Mouse (Mus musculus) limb, embryonic 12.5 days (tissue): ENCODE results near the gene Gldc. TPM values are rescaled to one million over a fixed set of nuclear protein-coding genes. Genes with fewer than 3 reads are reported as not detected.
A peak's percentile ranks its signal among the peaks of the same experiment; 100 is the strongest.
"Not testable (repeated sequence)": the region's sequence is repeated elsewhere in the genome, so short reads cannot be mapped to it uniquely, and the experiment has no call there.

Experiments
- ATAC-seq: fragments of 200-750 bp; cut with Nextera tagmentation; 2 replicates; pipeline ENCODE4 v1.8.0; 2017; ENCODE audit warnings: low read depth, moderate TSS enrichment; ENCODE audit not compliant: insufficient number of reproducible peaks, insufficient read depth, low FRiP score, low TSS enrichment
- H3K27ac ChIP-seq: fragments of 300-500 bp; sonication (generic); 2 replicates; pipeline ENCODE4 v1.5.1; 2016; ENCODE audit warnings: mild to moderate bottlenecking, moderate library complexity
- H3K27me3 ChIP-seq: fragments of 300-500 bp; sonication (generic); 2 replicates; pipeline ENCODE4 v1.6.1; 2016; ENCODE audit warnings: mild to moderate bottlenecking, moderate library complexity
- H3K36me3 ChIP-seq: fragments of 300-500 bp; sonication (generic); 2 replicates; pipeline ENCODE4 v1.6.1; 2016; ENCODE audit warnings: mild to moderate bottlenecking, moderate library complexity
- H3K4me1 ChIP-seq: fragments of 300-500 bp; sonication (generic); replicated peaks from 2 replicates; pipeline ENCODE4 v1.6.1; 2016
- H3K4me2 ChIP-seq: fragments of 300-500 bp; sonication (generic); 2 replicates; pipeline ENCODE4 v1.6.1; 2016; ENCODE audit warnings: mild to moderate bottlenecking, moderate library complexity
- H3K4me3 ChIP-seq: fragments of 300-500 bp; sonication (generic); replicated peaks from 2 replicates; pipeline ENCODE4 v1.5.1; 2016; ENCODE audit warnings: mild to moderate bottlenecking
- H3K9ac ChIP-seq: fragments of 300-500 bp; sonication (generic); replicated peaks from 2 replicates; pipeline ENCODE4 v1.6.1; 2016; ENCODE audit warnings: mild to moderate bottlenecking, moderate library complexity
- H3K9me3 ChIP-seq: fragments of 300-500 bp; sonication (generic); 2 replicates; pipeline ENCODE4 v1.6.1; 2016; ENCODE audit warnings: mild to moderate bottlenecking, moderate library complexity
- WGBS: fragments of 180-500 bp; shearing (Covaris S2); methylation state at CpG from one replicate; pipeline ENCODE4 v1.1.7; 2016; 5-methylcytosine and 5-hydroxymethylcytosine counted together
- polyA plus RNA-seq: library from polyadenylated mRNA; unstranded; fragments of >200 nt; fragmentation: Nextera tagmentation; extraction: Ambion mirVana; gene quantifications from 2 replicates; pipeline ENCODE4 v1.2.1, GENCODE M21; 2016

The Gldc gene
- polyA plus RNA-seq: 4.5 and 4.6 TPM in 2 replicates

DNA sequence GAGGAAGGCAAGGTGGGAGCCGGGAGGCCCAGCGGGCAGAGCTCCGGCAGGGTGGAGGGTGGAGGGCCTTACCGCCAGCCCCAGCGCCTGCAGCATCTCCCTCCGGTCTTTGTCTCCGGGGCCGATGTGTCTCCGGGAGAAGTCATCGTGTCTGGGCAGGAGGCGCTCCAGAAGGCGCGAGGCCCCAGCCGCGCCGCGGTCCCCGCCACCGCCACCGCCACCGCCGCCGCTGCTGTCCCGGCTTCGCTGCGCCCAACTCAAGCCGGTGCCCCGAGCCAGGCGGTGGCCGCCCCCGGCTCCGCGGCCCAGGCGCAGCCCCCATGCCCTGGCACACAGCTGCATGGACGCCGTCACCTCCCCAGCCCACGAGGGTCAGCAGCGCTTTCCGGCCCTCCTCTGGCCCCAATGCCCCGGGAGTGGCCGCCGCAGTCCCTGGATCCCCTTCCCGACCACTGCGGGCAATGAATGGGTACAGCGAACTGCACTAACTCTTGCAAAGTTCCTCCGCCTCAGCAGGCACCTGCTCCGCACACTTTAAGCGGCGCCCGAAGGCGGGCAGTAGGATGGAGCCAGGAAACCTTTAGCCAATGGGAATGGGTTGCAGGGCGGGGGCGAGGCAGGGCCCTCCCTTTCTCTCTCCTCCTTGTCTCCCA is at the start of gene Gldc:
Gene Gldc, minus strand, starts transcription at position 511 of the 653 bp plus-strand sequence.
- WGBS: under 1% methylated on average over 51 of the region's 53 CpGs
- peaks cover 34% of the 10 kb centered on the region for H3K27me3 ChIP-seq
- no peaks in the 10 kb centered on the region for H3K36me3 ChIP-seq
- H3K27ac ChIP-seq: no peak within 1 kb of the TSS
- peaks cover 5% of the 10 kb centered on the region; the same call in 1 of the 2 replicates for H3K9me3 ChIP-seq
- peak; percentile 87 for ATAC-seq
- H3K4me1 ChIP-seq: 0 out of 2 replicates have a peak, but pooled peaks cover 3% of the 10 kb centered on the region
- peak within 1 kb of the TSS; percentile 66 for H3K4me3 ChIP-seq
- peak within 1 kb of the TSS; percentile 100 for H3K4me2 ChIP-seq
- peak within 1 kb of the TSS; percentile 65 for H3K9ac ChIP-seq

DNA sequence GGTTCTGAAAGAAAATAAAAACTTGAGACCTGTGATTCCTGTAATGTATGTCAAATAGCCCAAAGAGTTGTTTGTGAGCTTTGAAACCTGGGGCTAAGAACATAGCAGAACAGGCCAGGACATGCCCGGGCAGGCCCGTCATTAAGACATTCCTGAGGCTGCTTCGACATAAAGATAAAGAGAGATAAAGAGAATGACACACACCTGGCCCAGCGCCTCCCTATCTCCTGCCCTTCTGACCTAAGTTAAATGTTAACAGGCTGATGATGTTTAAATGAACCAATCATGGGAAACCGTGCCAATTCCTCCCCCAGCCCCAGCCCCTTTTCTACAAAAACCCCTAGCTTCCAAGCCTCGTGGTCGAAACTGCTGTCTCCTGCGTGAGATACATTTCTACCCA is 47.4 kb upstream of the Gldc start:
- not testable (repeated sequence) for H3K4me3 ChIP-seq, ATAC-seq, H3K9ac ChIP-seq, H3K27ac ChIP-seq, H3K4me2 ChIP-seq, H3K9me3 ChIP-seq, H3K36me3 ChIP-seq, H3K27me3 ChIP-seq, H3K4me1 ChIP-seq
- WGBS: 75% methylated on average over 8 of the region's 8 CpGs

DNA sequence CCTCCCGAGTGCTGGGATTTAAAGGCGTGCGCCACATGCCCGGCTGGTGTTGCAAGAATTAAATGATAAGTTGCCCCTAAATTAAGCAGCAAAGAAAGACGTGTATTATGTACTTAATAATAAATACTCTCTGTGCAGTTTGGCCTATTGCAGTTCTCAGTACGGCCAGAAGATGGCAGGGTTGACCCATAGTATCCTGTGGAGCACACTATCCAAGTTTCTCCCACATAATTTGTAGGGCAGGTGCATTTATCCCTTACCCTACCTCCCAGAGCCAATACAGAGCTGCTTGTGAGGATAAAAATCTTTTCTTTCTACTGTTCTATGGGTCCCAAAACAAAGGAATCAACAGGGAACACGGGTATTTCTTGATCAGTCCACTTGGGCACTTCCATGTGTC is 42.1 kb upstream of the Gldc start:
- Histone ChIP-seq H3K9ac (no peak overlapping the region), H3K36me3 (no peaks in the 10 kb centered on the region), H3K4me1 (no peaks in the 10 kb centered on the region), H3K27me3 (no peaks in the 10 kb centered on the region), H3K4me3 (no peak overlapping the region), H3K9me3 (no peaks in the 10 kb centered on the region), H3K27ac (no peak overlapping the region), H3K4me2 (no peak overlapping the region)
- ATAC-seq: no peak
- 23% methylated on average over 7 of the region's 7 CpGs for WGBS

DNA sequence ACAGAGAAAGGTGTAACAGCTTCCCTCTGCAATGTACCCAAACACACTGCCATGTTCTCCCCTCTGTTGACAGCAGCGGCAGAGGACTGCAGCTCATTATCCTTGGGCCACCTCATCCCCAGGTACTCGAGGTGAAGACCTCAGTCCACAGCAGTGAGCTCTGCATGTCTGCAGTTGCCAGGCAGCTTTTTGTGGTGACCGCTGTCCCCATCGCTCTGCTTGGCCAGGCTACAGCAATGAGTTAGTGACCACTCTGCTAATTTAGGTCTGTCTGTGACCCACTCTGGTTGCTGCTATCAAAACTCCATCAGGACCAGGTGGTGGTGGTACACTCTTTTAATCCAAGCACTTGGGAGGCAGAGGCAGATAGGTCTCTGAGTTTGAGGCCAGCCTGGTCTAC is 41.0 kb upstream of the Gldc start:
- Histone ChIP-seq H3K27ac (no peak overlapping the region), H3K9ac (no peak overlapping the region), H3K27me3 (no peaks in the 10 kb centered on the region), H3K4me1 (no peaks in the 10 kb centered on the region), H3K4me3 (no peak overlapping the region), H3K4me2 (no peak overlapping the region), H3K36me3 (no peaks in the 10 kb centered on the region), H3K9me3 (no peaks in the 10 kb centered on the region)
- no peak for ATAC-seq
- 78% methylated on average over 4 of the region's 4 CpGs for WGBS

DNA sequence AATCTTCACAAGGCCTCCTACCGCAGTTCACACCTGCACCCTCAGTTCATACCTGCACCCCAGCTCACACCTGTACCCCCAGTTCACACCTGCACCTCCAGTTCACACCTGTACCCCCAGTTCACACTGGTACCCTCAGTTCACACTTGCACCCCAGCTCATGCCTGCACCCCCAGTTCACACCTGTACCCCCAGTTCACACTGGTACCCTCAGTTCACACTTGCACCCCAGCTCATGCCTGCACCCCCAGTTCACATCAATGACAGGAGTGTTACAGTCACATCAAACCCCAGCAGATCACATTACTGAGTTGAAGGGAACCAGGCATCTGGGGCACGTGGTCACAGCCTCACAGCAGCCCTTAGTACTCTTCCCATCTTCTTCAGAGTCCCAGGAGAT is 40.5 kb upstream of the Gldc start:
- not testable (repeated sequence) for H3K27ac ChIP-seq, H3K4me1 ChIP-seq, ATAC-seq, H3K9me3 ChIP-seq, H3K27me3 ChIP-seq, H3K4me2 ChIP-seq, H3K36me3 ChIP-seq, H3K9ac ChIP-seq, H3K4me3 ChIP-seq
- 58% methylated on average over 2 of the region's 2 CpGs for WGBS

DNA sequence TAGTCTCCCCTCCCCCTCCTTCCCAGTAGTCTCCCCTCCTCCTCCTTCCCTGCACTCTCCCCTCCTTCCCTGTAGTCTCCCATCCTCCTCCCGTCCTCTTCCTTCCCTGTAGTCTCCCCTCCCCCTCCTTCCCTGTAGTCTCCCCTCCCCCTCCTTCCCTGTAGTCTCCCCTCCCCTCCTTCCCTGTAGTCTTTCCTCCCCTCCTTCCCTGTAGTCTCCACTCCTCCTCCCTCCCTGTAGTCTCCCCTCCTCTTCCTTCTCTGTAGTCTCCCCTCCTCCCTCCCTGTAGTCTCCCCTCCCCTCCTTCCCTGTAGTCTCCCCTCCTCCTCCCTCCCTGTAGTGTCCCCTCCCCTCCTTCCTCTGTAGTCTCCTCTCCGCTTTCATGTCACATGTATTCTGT is 38.8 kb upstream of the Gldc start:
- WGBS: 30% methylated on average over 2 of the region's 2 CpGs
- Histone ChIP-seq H3K27me3 (no peaks in the 10 kb centered on the region), H3K27ac (no peak overlapping the region), H3K36me3 (no peaks in the 10 kb centered on the region), H3K9ac (no peak overlapping the region), H3K4me2 (no peak overlapping the region), H3K4me1 (no peaks in the 10 kb centered on the region), H3K9me3 (no peaks in the 10 kb centered on the region), H3K4me3 (no peak overlapping the region)
- ATAC-seq: no peak

DNA sequence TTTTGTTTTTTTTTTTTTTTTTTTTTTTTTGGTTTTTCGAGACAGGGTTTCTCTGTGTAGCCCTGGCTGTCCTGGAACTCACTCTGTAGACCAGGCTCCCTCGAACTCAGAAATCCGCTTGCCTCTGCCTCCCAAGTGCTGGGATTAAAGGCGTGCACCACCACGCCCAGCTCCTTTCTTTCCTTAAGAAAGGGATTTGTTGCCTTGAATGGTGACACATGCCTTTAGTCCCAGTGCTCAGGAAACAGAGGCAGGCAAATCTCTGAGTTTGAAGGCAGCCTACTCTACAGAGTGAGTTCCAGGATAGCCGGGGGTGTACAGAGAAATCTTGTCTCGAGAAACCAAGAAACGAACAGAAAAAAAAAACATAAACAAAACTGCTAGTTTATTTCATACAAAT is 33.8 kb upstream of the Gldc start:
- not testable (repeated sequence) for H3K9ac ChIP-seq, H3K9me3 ChIP-seq, H3K36me3 ChIP-seq, H3K27me3 ChIP-seq, H3K4me1 ChIP-seq, H3K27ac ChIP-seq, H3K4me3 ChIP-seq, ATAC-seq, H3K4me2 ChIP-seq
- WGBS: 92% methylated on average over 8 of the region's 8 CpGs

DNA sequence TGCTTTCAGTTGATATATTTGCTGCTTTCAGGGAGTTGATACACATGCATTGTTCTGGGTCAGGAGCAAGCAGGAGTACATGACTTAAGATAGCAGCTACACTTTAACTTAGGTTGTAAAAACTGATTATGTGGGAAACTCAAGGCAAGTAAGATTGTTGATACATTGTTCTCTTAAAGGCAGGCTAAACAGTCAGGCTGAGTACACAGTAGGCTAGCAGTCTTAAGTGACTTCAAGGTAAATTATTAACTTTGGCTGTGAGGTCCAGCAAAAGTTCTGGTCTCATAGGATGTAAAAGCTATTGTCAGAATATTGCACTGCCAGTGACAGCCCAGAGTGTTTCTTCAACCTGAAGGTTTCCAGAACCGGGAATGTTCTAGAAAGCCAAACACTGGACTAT is 31.8 kb upstream of the Gldc start:
- no peak overlapping the region for H3K9ac ChIP-seq
- H3K27me3 ChIP-seq: no peaks in the 10 kb centered on the region
- no peaks in the 10 kb centered on the region for H3K9me3 ChIP-seq
- H3K4me1 ChIP-seq: no peaks in the 10 kb centered on the region
- no peak overlapping the region for H3K4me3 ChIP-seq
- no peak overlapping the region for H3K27ac ChIP-seq
- no peaks in the 10 kb centered on the region for H3K36me3 ChIP-seq
- no peak overlapping the region for H3K4me2 ChIP-seq
- 88% methylated on average over 1 of the region's 1 CpGs for WGBS
- no peak for ATAC-seq

DNA sequence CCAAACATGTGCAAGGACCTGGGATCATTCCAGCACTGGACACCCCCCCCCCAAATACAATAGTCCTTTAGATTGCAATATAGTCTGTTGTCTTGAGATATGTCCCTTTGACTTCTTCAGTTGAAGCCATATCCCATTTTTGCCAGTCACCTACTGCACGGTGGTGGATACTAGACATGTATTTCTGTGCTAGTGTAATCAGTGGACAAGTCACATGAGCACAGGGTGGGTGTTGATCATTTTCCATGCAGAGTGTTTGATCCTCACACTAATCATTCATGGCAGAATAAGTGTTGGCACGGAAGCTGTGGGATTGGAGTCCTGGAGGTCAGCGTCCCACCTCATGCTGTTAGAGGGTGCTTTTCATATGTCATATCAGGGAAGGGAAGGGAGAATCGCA is 30.6 kb upstream of the Gldc start:
- Histone ChIP-seq H3K27ac (no peak overlapping the region), H3K4me3 (no peak overlapping the region), H3K27me3 (no peaks in the 10 kb centered on the region), H3K9ac (no peak overlapping the region), H3K4me2 (no peak overlapping the region), H3K4me1 (no peaks in the 10 kb centered on the region), H3K9me3 (no peaks in the 10 kb centered on the region), H3K36me3 (no peaks in the 10 kb centered on the region)
- no peak for ATAC-seq
- 82% methylated on average over 4 of the region's 4 CpGs for WGBS

DNA sequence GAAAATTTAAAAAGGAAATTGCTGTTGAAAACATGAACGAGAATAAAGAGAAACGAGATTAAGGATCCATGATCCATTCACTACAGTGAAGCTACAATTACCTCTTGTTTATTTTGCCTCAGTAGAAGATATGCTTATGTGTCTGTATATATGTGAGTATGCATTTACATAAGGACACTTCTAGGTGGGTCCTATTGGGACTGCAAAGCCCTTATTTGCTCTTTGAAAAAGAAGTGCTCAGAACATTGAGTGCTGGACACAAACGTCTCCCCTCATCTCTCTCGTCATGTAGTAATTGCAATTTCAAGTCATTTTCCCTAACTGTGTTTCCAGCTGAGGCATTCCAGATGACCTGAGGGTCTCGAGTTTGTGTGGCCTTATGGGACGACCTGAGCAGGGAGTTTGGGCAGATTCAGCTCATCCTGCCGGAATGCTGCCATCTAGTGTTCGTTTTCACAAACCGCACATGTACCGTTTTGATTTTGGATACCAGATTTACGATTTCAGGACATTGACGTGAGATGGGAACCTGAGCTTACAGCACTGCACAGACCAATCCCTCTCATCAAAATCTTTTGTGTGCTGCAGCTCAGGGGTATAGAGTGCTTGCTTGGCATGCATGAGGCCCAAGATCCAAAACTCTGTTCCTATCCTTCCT is 30.1 kb upstream of the Gldc start:
- Histone ChIP-seq H3K27ac (no peak overlapping the region), H3K4me3 (no peak overlapping the region), H3K27me3 (no peaks in the 10 kb centered on the region), H3K4me1 (no peaks in the 10 kb centered on the region), H3K9me3 (no peaks in the 10 kb centered on the region), H3K36me3 (no peaks in the 10 kb centered on the region), H3K9ac (no peak overlapping the region), H3K4me2 (no peak overlapping the region)
- WGBS: 17% methylated on average over 12 of the region's 12 CpGs
- peak; percentile 66; the same call in 1 of the 2 replicates for ATAC-seq

DNA sequence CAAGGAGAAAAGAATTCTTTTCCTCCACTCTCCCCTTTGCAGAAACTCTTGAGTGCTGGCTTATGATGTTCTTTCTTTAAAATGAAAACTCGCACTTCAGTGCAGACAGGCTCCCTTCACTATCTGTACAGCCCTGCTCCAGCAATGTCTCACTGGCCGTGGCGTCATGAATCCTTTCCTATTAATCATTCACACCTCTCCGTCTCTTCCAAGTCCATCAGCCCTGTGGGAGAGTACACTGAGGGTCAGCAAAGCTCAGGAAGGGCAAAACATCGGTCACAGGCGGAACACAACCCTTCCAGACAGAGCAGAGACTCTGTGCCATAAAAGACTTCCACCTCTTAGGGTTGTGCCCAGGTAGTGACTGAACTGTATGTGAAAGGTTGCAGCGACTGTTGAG is 26.9 kb upstream of the Gldc start:
- no peak overlapping the region for H3K4me3 ChIP-seq
- H3K36me3 ChIP-seq: no peaks in the 10 kb centered on the region
- 53% methylated on average over 7 of the region's 7 CpGs for WGBS
- no peaks in the 10 kb centered on the region for H3K4me1 ChIP-seq
- H3K4me2 ChIP-seq: no peak overlapping the region
- no peak overlapping the region for H3K27ac ChIP-seq
- no peaks in the 10 kb centered on the region for H3K9me3 ChIP-seq
- no peak for ATAC-seq
- no peaks in the 10 kb centered on the region for H3K27me3 ChIP-seq
- H3K9ac ChIP-seq: no peak overlapping the region

DNA sequence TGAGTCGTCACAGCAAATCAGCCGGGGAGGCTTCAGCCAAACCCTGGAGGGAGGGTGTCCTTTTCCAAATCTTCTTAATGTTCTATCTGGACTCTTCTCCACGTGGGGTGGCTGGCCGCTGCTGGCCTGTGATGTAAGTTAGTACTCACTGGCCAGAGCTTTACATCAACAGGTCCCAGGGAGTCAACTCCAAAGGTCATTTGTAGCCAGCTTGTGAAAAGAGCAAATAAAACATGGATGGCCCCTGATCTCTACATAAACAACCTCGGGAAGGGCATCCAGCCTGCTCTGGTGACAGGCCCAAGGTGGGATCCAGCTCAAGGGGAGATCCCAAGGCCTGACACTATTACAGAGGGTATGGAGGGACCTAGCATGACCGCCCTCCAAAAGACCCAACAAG is 19.8 kb upstream of the Gldc start:
- H3K36me3 ChIP-seq: no peaks in the 10 kb centered on the region
- no peak overlapping the region for H3K9ac ChIP-seq
- peaks cover 2% of the 10 kb centered on the region for H3K9me3 ChIP-seq
- no peaks in the 10 kb centered on the region for H3K27me3 ChIP-seq
- no peak overlapping the region for H3K27ac ChIP-seq
- no peak overlapping the region for H3K4me2 ChIP-seq
- H3K4me1 ChIP-seq: no peaks in the 10 kb centered on the region
- H3K4me3 ChIP-seq: no peak overlapping the region
- 77% methylated on average over 6 of the region's 6 CpGs for WGBS
- no peak for ATAC-seq
